Mouse (Mus musculus) MEL (cell line): ENCODE results near the gene Arhgap24. TPM values are rescaled to one million over a fixed set of nuclear protein-coding genes. Genes with fewer than 3 reads are reported as not detected.

Experiments used
- DNase-seq: peaks from one replicate; pipeline ENCODE4 v3.0.0; 2011; ENCODE audit warnings: low read depth, low spot score
- H3K27ac ChIP-seq: 2 replicates; pipeline ENCODE4 v1.5.1; 2012; ENCODE audit warnings: low read depth, mild to moderate bottlenecking, control low read depth, low read length, moderate library complexity; ENCODE audit not compliant: control insufficient read depth
- H3K27me3 ChIP-seq, 2 experiments: fragments of 150-350 bp in 1 of 2; sonication (generic) in 1 of 2; 2 replicates each; pipeline ENCODE4 v1.6.1; 2012; ENCODE audit warnings: low read length in 2 of 2, mild to moderate bottlenecking in 2 of 2, improper control_type of control experiment in 1 of 2, moderate library complexity in 1 of 2; ENCODE audit not compliant: insufficient read depth in 2 of 2, control insufficient read depth in 1 of 2
- H3K36me3 ChIP-seq, 2 experiments: 2 replicates each; pipeline ENCODE4 v1.6.1; 2012 to 2014; ENCODE audit warnings: low read length in 2 of 2, improper control_type of control experiment in 1 of 2, inconsistent platforms in 1 of 2, mild to moderate bottlenecking in 1 of 2; ENCODE audit not compliant: insufficient read depth in 2 of 2, control insufficient read depth in 1 of 2
- H3K4me1 ChIP-seq, 2 experiments: fragments of 150-350 bp in 1 of 2; sonication (generic) in 1 of 2; 2 replicates each; pipeline ENCODE4 v1.6.1; 2012; ENCODE audit warnings: low read length in 2 of 2, improper control_type of control experiment in 1 of 2, mild to moderate bottlenecking in 1 of 2; ENCODE audit not compliant: insufficient read depth in 2 of 2, control insufficient read depth in 1 of 2
- H3K4me3 ChIP-seq, 2 experiments: fragments of 150-350 bp in 1 of 2; sonication (generic) in 1 of 2; 2 replicates each; pipeline ENCODE4 v1.5.1; 2012; ENCODE audit warnings: low read depth in 2 of 2, low read length in 2 of 2, mild to moderate bottlenecking in 2 of 2, moderate library complexity in 2 of 2, control low read depth in 1 of 2, improper control_type of control experiment in 1 of 2; ENCODE audit not compliant: control insufficient read depth in 1 of 2, insufficient read depth in 1 of 2
- H3K79me2 ChIP-seq: 2 replicates; pipeline ENCODE4 v1.6.1; 2012; ENCODE audit warnings: mild to moderate bottlenecking, low read length, moderate library complexity; ENCODE audit not compliant: control insufficient read depth, poor library complexity, insufficient read depth
- H3K9ac ChIP-seq: 2 replicates; pipeline ENCODE4 v1.6.1; 2012; ENCODE audit warnings: low read depth, mild to moderate bottlenecking, control low read depth, low read length, moderate library complexity; ENCODE audit not compliant: control insufficient read depth, poor library complexity, severe bottlenecking
- H3K9me3 ChIP-seq: fragments of 150-350 bp; sonication (generic); replicated peaks from 2 replicates; pipeline ENCODE4 v1.6.1; 2012; ENCODE audit warnings: mild to moderate bottlenecking, low read length, improper control_type of control experiment, moderate library complexity; ENCODE audit not compliant: insufficient read depth
- BHLHE40 ChIP-seq: IDR thresholded peaks from 2 replicates; pipeline ENCODE4 v1.6.1; 2012; ENCODE audit warnings: low read depth, mild to moderate bottlenecking, inconsistent platforms, low read length, improper control_type of control experiment, borderline replicate concordance
- CHD2 ChIP-seq: IDR thresholded peaks from 2 replicates; pipeline ENCODE4 v1.6.1; 2011; ENCODE audit warnings: low read length, improper control_type of control experiment
- E2F4 ChIP-seq: IDR thresholded peaks from 2 replicates; pipeline ENCODE4 v1.6.1; 2011; ENCODE audit warnings: low read depth, low read length, improper control_type of control experiment, borderline replicate concordance
- ELF1 ChIP-seq: IDR thresholded peaks from 2 replicates; pipeline ENCODE4 v1.6.1; 2014; ENCODE audit warnings: low read depth, mild to moderate bottlenecking, inconsistent platforms, low read length, improper control_type of control experiment, moderate library complexity
- GATA1 ChIP-seq: IDR thresholded peaks from 2 replicates; pipeline ENCODE4 v1.6.1; 2011; ENCODE audit warnings: low read depth, low read length, improper control_type of control experiment
- HCFC1 ChIP-seq: IDR thresholded peaks from 2 replicates; pipeline ENCODE4 v1.6.1; 2012; ENCODE audit warnings: low read depth, mild to moderate bottlenecking, inconsistent platforms, low read length, improper control_type of control experiment, moderate library complexity
- JUND ChIP-seq: IDR thresholded peaks from 2 replicates; pipeline ENCODE4 v1.6.1; 2011; ENCODE audit warnings: low read depth, mild to moderate bottlenecking, improper control_type of control experiment, low read length
- KAT2A ChIP-seq: conservative IDR thresholded peaks from 2 replicates; pipeline ENCODE4 v1.6.1; 2012; ENCODE audit warnings: low read depth, low read length, improper control_type of control experiment, inconsistent platforms
- MAFK ChIP-seq: IDR thresholded peaks from 2 replicates; pipeline ENCODE4 v1.6.1; 2011; ENCODE audit warnings: low read depth, mild to moderate bottlenecking, low read length, improper control_type of control experiment, borderline replicate concordance
- MAZ ChIP-seq: IDR thresholded peaks from 2 replicates; pipeline ENCODE4 v1.6.1; 2012; ENCODE audit warnings: low read depth, mild to moderate bottlenecking, inconsistent platforms, low read length, improper control_type of control experiment
- MEF2A ChIP-seq: IDR thresholded peaks from 2 replicates; pipeline ENCODE4 v1.6.1; 2014; ENCODE audit warnings: low read depth, mild to moderate bottlenecking, inconsistent platforms, low read length, improper control_type of control experiment; ENCODE audit not compliant: poor library complexity, insufficient replicate concordance, severe bottlenecking; ENCODE audit errors: extremely low read depth
- MXI1 ChIP-seq: IDR thresholded peaks from 2 replicates; pipeline ENCODE4 v1.6.1; 2011; ENCODE audit warnings: mild to moderate bottlenecking, low read depth, low read length, improper control_type of control experiment
- MYC ChIP-seq: IDR thresholded peaks from 2 replicates; pipeline ENCODE4 v1.6.1; 2011; ENCODE audit warnings: low read depth, mild to moderate bottlenecking, low read length, improper control_type of control experiment, moderate library complexity
- NELFE ChIP-seq: IDR thresholded peaks from 2 replicates; pipeline ENCODE4 v1.6.1; 2011; ENCODE audit warnings: low read depth, low read length, improper control_type of control experiment
- NRF1 ChIP-seq: IDR thresholded peaks from 2 replicates; pipeline ENCODE4 v1.6.1; 2014; ENCODE audit warnings: low read depth, mild to moderate bottlenecking, inconsistent platforms, low read length, improper control_type of control experiment, moderate library complexity; ENCODE audit not compliant: poor library complexity, insufficient read depth, severe bottlenecking
- POLR2A ChIP-seq, 2 experiments: IDR thresholded peaks; 2 replicates each; pipeline ENCODE4 v1.6.1; 2011 to 2012; ENCODE audit warnings: low read length in 2 of 2, mild to moderate bottlenecking in 2 of 2, control low read depth in 1 of 2, improper control_type of control experiment in 1 of 2, low read depth in 1 of 2, moderate library complexity in 1 of 2; ENCODE audit not compliant: control insufficient read depth in 1 of 2, insufficient read depth in 1 of 2, poor library complexity in 1 of 2
- RCOR1 ChIP-seq: IDR thresholded peaks from 2 replicates; pipeline ENCODE4 v1.6.1; 2012; ENCODE audit warnings: low read depth, mild to moderate bottlenecking, inconsistent platforms, low read length, improper control_type of control experiment
- SIN3A ChIP-seq: IDR thresholded peaks from 2 replicates; pipeline ENCODE4 v1.6.1; 2012; ENCODE audit warnings: low read length, improper control_type of control experiment, inconsistent platforms
- SMC3 ChIP-seq: IDR thresholded peaks from 2 replicates; pipeline ENCODE4 v1.6.1; 2011; ENCODE audit warnings: low read depth, low read length, improper control_type of control experiment
- TBP ChIP-seq: IDR thresholded peaks from 2 replicates; pipeline ENCODE4 v1.8.0; 2011; ENCODE audit warnings: low read depth, low read length, improper control_type of control experiment
- TCF12 ChIP-seq: IDR thresholded peaks from 2 replicates; pipeline ENCODE4 v1.6.1; 2014; ENCODE audit warnings: low read depth, mild to moderate bottlenecking, inconsistent platforms, low read length, improper control_type of control experiment, moderate library complexity
- USF2 ChIP-seq, 2 experiments: IDR thresholded peaks; 2 replicates each; pipeline ENCODE4 v1.6.1; 2011 to 2012; ENCODE audit warnings: improper control_type of control experiment in 2 of 2, low read length in 2 of 2, borderline replicate concordance in 1 of 2, inconsistent platforms in 1 of 2, low read depth in 1 of 2, mild to moderate bottlenecking in 1 of 2; ENCODE audit not compliant: insufficient read depth in 1 of 2
- ZKSCAN1 ChIP-seq: IDR thresholded peaks from 2 replicates; pipeline ENCODE4 v1.6.1; 2012; ENCODE audit warnings: low read depth, mild to moderate bottlenecking, inconsistent platforms, low read length, improper control_type of control experiment, moderate library complexity
- ZNF384 ChIP-seq: IDR thresholded peaks from 2 replicates; pipeline ENCODE4 v1.6.1; 2012; ENCODE audit warnings: low read depth, mild to moderate bottlenecking, inconsistent platforms, low read length, improper control_type of control experiment
- polyA plus RNA-seq, 2 experiments: library from polyadenylated mRNA; stranded (reverse) in 1 of 2; unstranded in 1 of 2; fragments of >175 nt in 1 of 2; fragments of >200 nt in 1 of 2; gene quantifications; 2 replicates each; pipeline versions ENCODE4 v1.2.1 to v1.2.4; 2012; ENCODE audit warnings: low replicate concordance in 2 of 2, low read depth in 1 of 2; ENCODE audit not compliant: insufficient read length in 2 of 2, insufficient read depth in 1 of 2, missing spikeins in 1 of 2
- total RNA-seq: library from RNA; depleted of rRNA; stranded (reverse); fragments of 300-350 nt; gene quantifications from 2 replicates; pipeline ENCODE4 v1.2.3, GENCODE M21; 2012

The Arhgap24 gene
- total and polyA plus RNA-seq, 3 experiments: not detected

DNA sequence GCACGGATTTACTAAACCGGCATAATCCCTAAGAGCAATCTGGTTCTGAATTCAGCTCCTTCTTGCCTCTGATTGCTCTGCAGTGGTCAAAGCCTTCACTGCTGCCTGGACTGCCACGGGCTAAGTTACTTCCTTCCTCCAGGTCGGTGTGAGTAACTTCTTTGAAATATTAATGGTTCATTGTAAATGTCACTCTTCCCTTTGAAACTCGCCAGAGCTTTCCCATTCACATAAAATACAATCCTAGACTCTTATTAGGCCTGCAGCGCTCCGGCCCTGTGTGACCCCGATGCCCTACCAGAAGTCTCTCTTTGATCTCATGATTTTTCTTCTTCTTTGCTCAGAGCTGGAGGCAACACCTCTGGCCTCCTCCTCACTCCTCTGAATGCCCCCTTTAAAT lies 44.6 kb upstream of the Arhgap24 start:
- Histone ChIP-seq H3K4me1 (no peaks in the 10 kb centered on the region), H3K4me3 (no peak overlapping the region), H3K36me3 (no peaks in the 10 kb centered on the region), H3K27me3 (no peaks in the 10 kb centered on the region), H3K9ac (no peak overlapping the region), H3K27ac (no peak overlapping the region), H3K9me3 (no peaks in the 10 kb centered on the region), H3K79me2 (no peaks in the 10 kb centered on the region)
- no peak for DNase-seq
- TF ChIP-seq MEF2A: no peak
- TF ChIP-seq MYC: no peak
- no peak for TF ChIP-seq E2F4
- TF ChIP-seq KAT2A: no peak
- no peak for TF ChIP-seq SMC3
- no peak for TF ChIP-seq MXI1
- no peak for TF ChIP-seq POLR2A (IDR thresholded peaks at IDR 0.05; ENCODE audit: control insufficient read depth in 1 of 2, insufficient read depth in 1 of 2, low read depth in 1 of 2, low read length in 2 of 2, poor library complexity in 1 of 2)
- TF ChIP-seq ZNF384: no peak
- TF ChIP-seq NELFE: no peak
- no peak for TF ChIP-seq GATA1
- no peak for TF ChIP-seq ELF1
- no peak for TF ChIP-seq NRF1
- no peak for TF ChIP-seq USF2 (IDR thresholded peaks at IDR 0.05; ENCODE audit: borderline replicate concordance in 1 of 2, insufficient read depth in 1 of 2, low read depth in 1 of 2, low read length in 2 of 2)
- no peak for TF ChIP-seq BHLHE40
- no peak for TF ChIP-seq MAZ
- no peak for TF ChIP-seq JUND
- TF ChIP-seq TCF12: no peak
- TF ChIP-seq MAFK: no peak
- TF ChIP-seq SIN3A: no peak
- no peak for TF ChIP-seq HCFC1

DNA sequence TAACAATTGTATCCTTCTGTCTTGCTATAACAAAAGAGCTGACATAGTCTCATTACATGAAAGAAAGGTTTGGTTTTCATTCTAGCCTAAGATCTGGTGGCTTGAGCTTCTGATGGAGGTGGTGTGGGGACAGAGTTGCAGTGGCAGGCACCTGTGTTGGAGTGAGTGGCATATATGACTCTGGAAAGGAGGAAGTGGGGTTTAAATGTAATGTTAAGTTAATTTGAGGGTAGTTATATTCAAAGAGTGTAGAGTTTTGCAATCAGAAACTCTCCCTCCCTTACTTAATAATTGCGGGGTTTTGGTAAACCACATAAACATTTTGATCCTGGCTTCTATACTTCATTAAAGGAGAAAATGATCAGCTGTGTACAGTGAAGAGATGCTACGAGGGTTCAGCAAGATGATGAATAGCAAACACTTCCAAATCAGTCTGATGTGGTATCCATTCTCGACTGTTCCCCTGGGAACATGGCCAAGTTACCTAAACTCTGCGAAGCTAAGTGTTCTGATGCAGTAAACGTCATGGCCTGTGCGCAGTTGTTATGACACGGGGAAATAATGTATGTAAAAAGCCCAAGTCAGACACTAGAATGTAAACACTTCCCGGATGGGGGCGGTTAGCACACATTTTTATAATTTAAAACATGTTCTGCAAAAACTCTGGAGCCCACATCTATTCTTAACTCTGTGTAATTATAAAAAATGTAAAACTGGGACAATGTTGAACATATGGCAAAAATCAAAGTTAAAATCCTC lies 41.9 kb upstream of the Arhgap24 start:
- no peaks in the 10 kb centered on the region for H3K36me3 ChIP-seq
- H3K27ac ChIP-seq: no peak overlapping the region
- H3K27me3 ChIP-seq: no peaks in the 10 kb centered on the region
- no peaks in the 10 kb centered on the region for H3K4me1 ChIP-seq
- no peaks in the 10 kb centered on the region for H3K79me2 ChIP-seq
- H3K9me3 ChIP-seq: no peaks in the 10 kb centered on the region
- no peak overlapping the region for H3K4me3 ChIP-seq
- H3K9ac ChIP-seq: no peak overlapping the region
- no peak for DNase-seq
- TF ChIP-seq MXI1: no peak
- no peak for TF ChIP-seq MEF2A
- TF ChIP-seq GATA1: no peak
- no peak for TF ChIP-seq ZKSCAN1
- no peak for TF ChIP-seq MYC
- no peak for TF ChIP-seq RCOR1
- no peak for TF ChIP-seq SMC3
- no peak for TF ChIP-seq NRF1
- TF ChIP-seq CHD2: no peak
- no peak for TF ChIP-seq TBP
- no peak for TF ChIP-seq MAZ
